ENCODE assay signal across 8 mouse cellular contexts in genomic region chr4:119320131-119320830, GRCm38 (mm10). TPM values are rescaled to one million over a fixed set of nuclear protein-coding genes. Genes with fewer than 3 reads are reported as not detected.
DNase-seq lines count a peak whose midpoint lies in the region; ATAC-seq and TF ChIP-seq lines count a peak whose summit lies in the region.

TSS of gene Ppih (minus strand) at chr4:119320546.

- ATAC-seq in embryonic facial prominence, embryonic 14.5 days (ENCODE audit: low read depth), result peak; percentile 99
- peak; percentile 98 for ATAC-seq in limb, embryonic 13.5 days (ENCODE audit: low FRiP score, low read depth)
- ATAC-seq in midbrain, embryonic 16.5 days, result peak; percentile 98

- H3K36me3 ChIP-seq in embryonic facial prominence, embryonic 14.5 days (ENCODE audit: control insufficient read depth, insufficient read depth, low read length), result peaks cover 32% of the 10 kb centered on the region
- H3K36me3 ChIP-seq in heart, adult 2 months (ENCODE audit: control insufficient read depth, insufficient read depth, low read length), result no peaks in the 10 kb centered on the region
- H3K36me3 ChIP-seq in limb, embryonic 13.5 days, result peaks cover 29% of the 10 kb centered on the region
- peaks cover 4% of the 10 kb centered on the region; the same call in 1 of the 2 replicates for H3K36me3 ChIP-seq in midbrain, embryonic 16.5 days (ENCODE audit: control insufficient read depth, insufficient read depth, low read length)

- peak within 1 kb of the TSS; percentile 78 for H3K4me3 ChIP-seq in embryonic facial prominence, embryonic 14.5 days (ENCODE audit: low read depth, low read length)
- peak within 1 kb of the TSS; percentile 75 for H3K4me3 ChIP-seq in heart, adult 2 months
- H3K4me3 ChIP-seq in limb, embryonic 13.5 days, result peak within 1 kb of the TSS; percentile 82
- peak within 1 kb of the TSS; percentile 72 for H3K4me3 ChIP-seq in midbrain, embryonic 16.5 days (ENCODE audit: low read depth, low read length)

- H3K9ac ChIP-seq in embryonic facial prominence, embryonic 14.5 days (ENCODE audit: low read depth, low read length), result peak within 1 kb of the TSS; percentile 72
- H3K9ac ChIP-seq in heart, adult 2 months (ENCODE audit: low read depth, low read length), result peak within 1 kb of the TSS; percentile 62
- H3K9ac ChIP-seq in limb, embryonic 13.5 days, result peak within 1 kb of the TSS; percentile 72
- H3K9ac ChIP-seq in midbrain, embryonic 16.5 days (ENCODE audit: low read depth, low read length), result peak within 1 kb of the TSS; percentile 74

- peak; percentile 17; the same call in 1 of the 2 replicates for TF ChIP-seq CTCF in heart, adult 2 months (IDR thresholded peaks at IDR 0.05)

- intact Hi-C loops in heart, adult 2 months (cut with DNase I), result loop anchor here (2.0 to 5.0 kb wide), 3 partner anchors 25 to 102 kb away; partner anchors contain the start of genes Ppcs, Ybx1 and Zmynd12

- H3K27ac ChIP-seq in embryonic facial prominence, embryonic 14.5 days (replicated peaks; ENCODE audit: low read depth, low read length), result peak within 1 kb of the TSS; percentile 87
- H3K27ac ChIP-seq in heart, adult 2 months, result peak within 1 kb of the TSS; percentile 75
- H3K27ac ChIP-seq in limb, embryonic 13.5 days, result peak within 1 kb of the TSS; percentile 83
- peak within 1 kb of the TSS; percentile 93 for H3K27ac ChIP-seq in midbrain, embryonic 16.5 days (ENCODE audit: low read length)

- no peaks in the 10 kb centered on the region for H3K79me2 ChIP-seq in heart, adult 2 months (replicated peaks; ENCODE audit: control insufficient read depth, insufficient read depth, low read length)

- peak; percentile 94 for DNase-seq in 3T3-L1 (ENCODE audit: low read depth, low spot score)
- DNase-seq in adrenal gland, postnatal 4 days (ENCODE audit: low spot score in 2 of 2), result peak; percentile 91 to 92
- peak; percentile 97 for DNase-seq in embryonic facial prominence, embryonic 14.5 days (ENCODE audit: low spot score)
- DNase-seq in heart, adult 2 months, result peak; percentile 97
- DNase-seq in kidney, adult 8-10 months, result peak; percentile 94 to 96
- DNase-seq in spleen, postnatal 10 days (ENCODE audit: low spot score in 2 of 2), result peak; percentile 86 to 95

- peaks cover 6% of the 10 kb centered on the region for H3K4me1 ChIP-seq in embryonic facial prominence, embryonic 14.5 days (ENCODE audit: control insufficient read depth, insufficient read depth, low read length)
- H3K4me1 ChIP-seq in heart, adult 2 months (ENCODE audit: control insufficient read depth, insufficient read depth, low read length), result 0 out of 2 replicates have a peak, but pooled peaks cover 1% of the 10 kb centered on the region
- peaks cover 16% of the 10 kb centered on the region for H3K4me1 ChIP-seq in limb, embryonic 13.5 days
- peaks cover 11% of the 10 kb centered on the region for H3K4me1 ChIP-seq in midbrain, embryonic 16.5 days (ENCODE audit: control insufficient read depth, insufficient read depth, low read length)

- TF ChIP-seq POLR2A in heart, adult 2 months (IDR thresholded peaks at IDR 0.05; ENCODE audit: insufficient read depth, low read depth, low read length), result peak; percentile 96

- H3K4me2 ChIP-seq in embryonic facial prominence, embryonic 14.5 days (ENCODE audit: low read depth, low read length), result peak within 1 kb of the TSS; percentile 95
- H3K4me2 ChIP-seq in limb, embryonic 13.5 days (replicated peaks), result peak within 1 kb of the TSS; percentile 99
- peak within 1 kb of the TSS; percentile 73 for H3K4me2 ChIP-seq in midbrain, embryonic 16.5 days (ENCODE audit: low read length)

- H3K27me3 ChIP-seq in embryonic facial prominence, embryonic 14.5 days (replicated peaks; ENCODE audit: control insufficient read depth, insufficient read depth, low read length), result no peaks in the 10 kb centered on the region; the same call in 1 of the 2 replicates
- no peaks in the 10 kb centered on the region for H3K27me3 ChIP-seq in heart, adult 2 months (ENCODE audit: control insufficient read depth, insufficient read depth, low read length)
- no peaks in the 10 kb centered on the region for H3K27me3 ChIP-seq in limb, embryonic 13.5 days
- peaks cover 5% of the 10 kb centered on the region; the same call in 1 of the 2 replicates for H3K27me3 ChIP-seq in midbrain, embryonic 16.5 days (ENCODE audit: control insufficient read depth, insufficient read depth, low read depth, low read length)

- under 1% methylated on average over 43 of the region's 44 CpGs for WGBS in embryonic facial prominence, embryonic 14.5 days
- under 1% methylated on average over 44 of the region's 44 CpGs for WGBS in heart, adult 2 months
- WGBS in limb, embryonic 13.5 days, result under 1% methylated on average over 44 of the region's 44 CpGs
- 1% methylated on average over 44 of the region's 44 CpGs for WGBS in midbrain, embryonic 16.5 days

- TF ChIP-seq EP300 in heart, adult 2 months (IDR thresholded peaks at IDR 0.05; ENCODE audit: insufficient read depth, low read depth, low read length), result peak; percentile 75

- no peaks in the 10 kb centered on the region for H3K9me3 ChIP-seq in embryonic facial prominence, embryonic 14.5 days (ENCODE audit: control insufficient read depth, low read length)
- H3K9me3 ChIP-seq in limb, embryonic 13.5 days, result no peaks in the 10 kb centered on the region
- no peaks in the 10 kb centered on the region for H3K9me3 ChIP-seq in midbrain, embryonic 16.5 days (replicated peaks; ENCODE audit: control insufficient read depth, low read length, poor library complexity, severe bottlenecking)

RNA-seq across cellular contexts. Expression of gene Ppih, which starts in this region (rescaled TPM):
- 10 to 100 TPM; 32.9 to 33.4 TPM for total RNA-seq in adrenal gland, postnatal 4 days (2021)
- polyA plus RNA-seq in embryonic facial prominence, embryonic 14.5 days (2014; fragmentation: Nextera tagmentation; extraction: Ambion mirVana), result 84.2 and 86.6 TPM in 2 replicates
- 10 to 100 TPM in 1 of 2 experiments, 1 to 10 TPM in 1; 8.2 to 10.3 TPM for total RNA-seq in heart, adult 2 months (2021)
- polyA plus RNA-seq in heart, adult 2 months (2012; rRNA removed), result 5.5 and 7.4 TPM in 2 replicates
- 105 and 108 TPM in 2 replicates for polyA plus RNA-seq in limb, embryonic 13.5 days (2015; fragmentation: Nextera tagmentation; extraction: Ambion mirVana)
- 36.4 and 42.9 TPM in 2 replicates for polyA plus RNA-seq in midbrain, embryonic 16.5 days (2015; fragmentation: Nextera tagmentation; extraction: Ambion mirVana)

Comparison
In these comparisons a context has a peak if more than half of its experiments do, and no peak if none do; other contexts are left out.
1. Peak in every context shown above with its lines: DNase-seq, ATAC-seq, H3K4me3 ChIP-seq and H3K27ac ChIP-seq.